Comparison of ENCODE assay signal across 17 mouse cellular contexts in the genomic region with DNA sequence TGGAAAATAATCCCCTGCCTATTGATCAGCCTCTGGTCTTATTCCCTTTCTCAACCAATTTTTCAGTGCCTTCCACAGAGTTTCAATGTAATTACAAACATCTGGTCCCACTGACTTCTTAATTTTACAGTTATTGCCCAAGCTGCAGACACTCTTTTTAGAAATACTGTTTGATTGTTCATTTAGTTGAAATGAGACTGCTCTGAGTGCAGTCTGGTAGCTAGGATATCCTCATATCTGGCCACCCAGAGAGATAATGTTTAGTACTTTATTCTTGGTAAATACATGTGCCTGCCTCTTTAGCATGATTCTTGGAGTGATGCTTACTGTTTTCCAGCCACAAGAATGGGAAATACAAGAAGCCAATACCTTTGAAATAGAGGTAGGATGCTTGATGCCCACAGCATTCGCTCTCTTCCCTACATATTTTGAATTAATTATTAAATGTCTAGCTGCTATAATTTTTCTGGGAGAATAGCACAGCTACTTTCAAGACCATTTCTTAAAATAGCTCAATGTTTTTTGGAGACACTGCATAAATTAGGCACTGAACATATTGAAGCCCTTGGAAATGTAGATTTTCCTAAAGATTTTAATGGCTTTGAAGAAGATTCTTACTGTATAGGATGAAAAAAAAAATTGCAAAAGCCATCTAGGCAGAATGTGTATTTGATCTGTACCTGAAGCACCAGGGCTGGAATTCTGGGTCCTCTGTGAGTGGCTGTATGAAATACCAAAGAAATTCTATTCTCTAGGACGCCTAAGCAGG.
"Had no signal": no experiment of that assay in that cellular context is flagged by ENCODE, and none has a peak within 500 bp of the region (broad histone marks: within the 10 kb centered on the region; RNA-seq: fewer than 3 reads in every experiment).

No protein-coding gene starts in this region.

- H3K36me3 ChIP-seq: lung, embryonic 15.5 days; midbrain, embryonic 13.5 days; midbrain, embryonic 15.5 days; neural tube, embryonic 13.5 days; stomach, embryonic 15.5 days had no signal

- H3K9ac ChIP-seq: lung, embryonic 15.5 days; midbrain, embryonic 13.5 days; midbrain, embryonic 15.5 days; neural tube, embryonic 13.5 days; stomach, embryonic 15.5 days had no signal

- H3K27ac ChIP-seq: lung, embryonic 15.5 days; macrophage; midbrain, embryonic 13.5 days; midbrain, embryonic 15.5 days; neural tube, embryonic 13.5 days; stomach, embryonic 15.5 days; stomach, postnatal 0 days had no signal

- H3K4me1 ChIP-seq: lung, embryonic 15.5 days; megakaryocyte, embryonic 14.5 days; midbrain, embryonic 13.5 days; midbrain, embryonic 15.5 days; stomach, embryonic 15.5 days had no signal

- DNase-seq: lung, adult 2 months; lung, postnatal 14 days; lung, postnatal 36 days; right cerebral cortex, postnatal 14 days; thymus, adult 2 months; thymus, postnatal 25 days; thymus, postnatal 4 days had no signal

- H3K27me3 ChIP-seq: lung, embryonic 15.5 days; megakaryocyte, embryonic 14.5 days; midbrain, embryonic 13.5 days; midbrain, embryonic 15.5 days; neural tube, embryonic 13.5 days; stomach, embryonic 15.5 days had no signal

- ATAC-seq: lung, postnatal 0 days; midbrain, embryonic 13.5 days; midbrain, embryonic 15.5 days had no signal

- H3K4me2 ChIP-seq: lung, embryonic 15.5 days; midbrain, embryonic 11.5 days; midbrain, embryonic 13.5 days; midbrain, embryonic 15.5 days; neural tube, embryonic 13.5 days; stomach, embryonic 15.5 days had no signal

- H3K4me3 ChIP-seq: lung, embryonic 15.5 days; megakaryocyte, embryonic 14.5 days; midbrain, embryonic 13.5 days; midbrain, embryonic 15.5 days; neural tube, embryonic 13.5 days; stomach, embryonic 15.5 days had no signal

- H3K9me3 ChIP-seq: lung, embryonic 15.5 days; midbrain, embryonic 13.5 days; midbrain, embryonic 15.5 days; neural tube, embryonic 13.5 days; stomach, embryonic 15.5 days had no signal
